24 mouse cellular contexts compared by ENCODE assay signal in genomic region chrX:160866576-160866975, GRCm38 (mm10). TPM values are rescaled to one million over a fixed set of nuclear protein-coding genes. Genes with fewer than 3 reads are reported as not detected.
DNase-seq lines count a peak whose midpoint lies in the region; ATAC-seq and TF ChIP-seq lines count a peak whose summit lies in the region.
"Had no signal": no experiment of that assay in that cellular context is flagged by ENCODE, and none has a peak within 500 bp of the region (broad histone marks: within the 10 kb centered on the region; RNA-seq: fewer than 3 reads in every experiment).

No protein-coding gene starts in this region.

- no peaks in the 10 kb centered on the region for H3K36me3 ChIP-seq in hindbrain, postnatal 0 days (ENCODE audit: insufficient read depth, low read length)
- no peaks in the 10 kb centered on the region for H3K36me3 ChIP-seq in hindbrain, embryonic 16.5 days (ENCODE audit: control insufficient read depth, insufficient read depth, low read length)
- no peaks in the 10 kb centered on the region for H3K36me3 ChIP-seq in kidney, adult 2 months (ENCODE audit: control insufficient read depth, insufficient read depth, low read length)
- H3K36me3 ChIP-seq: heart, embryonic 12.5 days; hindbrain, embryonic 10.5 days; midbrain, embryonic 10.5 days; neural tube, embryonic 15.5 days had no signal

- no peak overlapping the region for H3K9ac ChIP-seq in hindbrain, postnatal 0 days (replicated peaks; ENCODE audit: low read length)
- H3K9ac ChIP-seq in hindbrain, embryonic 16.5 days (ENCODE audit: low read depth, low read length), result no peak overlapping the region
- H3K9ac ChIP-seq: heart, embryonic 12.5 days; liver, postnatal 0 days; neural tube, embryonic 15.5 days had no signal

- H3K9me3 ChIP-seq in hindbrain, postnatal 0 days (ENCODE audit: low read length), result no peaks in the 10 kb centered on the region
- H3K9me3 ChIP-seq in hindbrain, embryonic 16.5 days (ENCODE audit: control insufficient read depth, low read length), result no peaks in the 10 kb centered on the region
- H3K9me3 ChIP-seq: heart, embryonic 12.5 days; hindbrain, embryonic 10.5 days; midbrain, embryonic 10.5 days; neural tube, embryonic 15.5 days had no signal

- H3K27ac ChIP-seq in hindbrain, postnatal 0 days, result no peak overlapping the region
- H3K27ac ChIP-seq in hindbrain, embryonic 16.5 days (ENCODE audit: low read depth, low read length), result no peak overlapping the region
- no peak overlapping the region for H3K27ac ChIP-seq in kidney, adult 2 months (ENCODE audit: insufficient read depth, low read depth, low read length)
- H3K27ac ChIP-seq: hindbrain, embryonic 10.5 days; midbrain, embryonic 10.5 days; neural tube, embryonic 15.5 days had no signal

- H3K4me3 ChIP-seq in hindbrain, postnatal 0 days (ENCODE audit: low read length), result no peak overlapping the region
- no peak overlapping the region for H3K4me3 ChIP-seq in hindbrain, embryonic 16.5 days (ENCODE audit: low read length)
- no peak overlapping the region for H3K4me3 ChIP-seq in kidney, adult 2 months (ENCODE audit: insufficient read depth, low read depth, low read length)
- H3K4me3 ChIP-seq: heart, embryonic 12.5 days; hindbrain, embryonic 10.5 days; midbrain, embryonic 10.5 days; neural tube, embryonic 15.5 days had no signal

- no peak for TF ChIP-seq POLR2A in kidney, adult 2 months (IDR thresholded peaks at IDR 0.05; ENCODE audit: low read depth, low read length)

- no peak overlapping the region for H3K4me2 ChIP-seq in hindbrain, postnatal 0 days (ENCODE audit: low read depth, low read length)
- no peak overlapping the region for H3K4me2 ChIP-seq in hindbrain, embryonic 16.5 days (ENCODE audit: low read length)
- H3K4me2 ChIP-seq: heart, embryonic 12.5 days; liver, embryonic 11.5 days; neural tube, embryonic 15.5 days had no signal

- no peak for TF ChIP-seq CTCF in hindbrain, postnatal 0 days (IDR thresholded peaks at IDR 0.05; ENCODE audit: low read depth)
- no peak for TF ChIP-seq CTCF in kidney, adult 2 months (conservative IDR thresholded peaks at IDR 0.05; ENCODE audit: insufficient read depth, insufficient read length, low read depth, low read length)

- no peaks in the 10 kb centered on the region for H3K4me1 ChIP-seq in hindbrain, postnatal 0 days (ENCODE audit: insufficient read depth, low read length)
- H3K4me1 ChIP-seq in hindbrain, embryonic 16.5 days (ENCODE audit: control insufficient read depth, insufficient read depth, low read depth, low read length), result no peaks in the 10 kb centered on the region
- H3K4me1 ChIP-seq in kidney, adult 2 months (ENCODE audit: control insufficient read depth, insufficient read depth, low read length), result no peaks in the 10 kb centered on the region
- H3K4me1 ChIP-seq: heart, embryonic 12.5 days; hindbrain, embryonic 10.5 days; neural tube, embryonic 15.5 days had no signal

- ATAC-seq in cerebellum, adult (ENCODE audit: insufficient number of reproducible peaks, low FRiP score, low TSS enrichment), result peak; percentile 83
- ATAC-seq in hindbrain, postnatal 0 days, result 0 out of 2 replicates have a peak, but pooled peaks have one; percentile 7
- no peak; the same call in 1 of the 2 replicates for ATAC-seq in hindbrain, embryonic 16.5 days
- ATAC-seq: activated CD4-positive, CD25-positive, alpha-beta regulatory T cell, adult 4 months; liver, postnatal 0 days; lung, postnatal 0 days had no signal

- WGBS in hindbrain, postnatal 0 days, result 74% methylated on average over 4 of the region's 4 CpGs
- WGBS in hindbrain, embryonic 16.5 days, result 80% methylated on average over 4 of the region's 4 CpGs
- 94% methylated on average over 4 of the region's 4 CpGs for WGBS in kidney, adult 2 months

- no peak for DNase-seq in cerebellum, postnatal 4 days (ENCODE audit: low spot score in 2 of 2)
- peak; percentile 30 for DNase-seq in hindbrain, postnatal 0 days (ENCODE audit: low spot score)
- DNase-seq in cerebellum, adult 11 months, result peak; percentile 38
- DNase-seq in cerebellum, adult 9-11 months, result peak; percentile 75
- DNase-seq in kidney, adult 2 months, result no peak
- DNase-seq in urinary bladder, adult 18-20 months (ENCODE audit: low spot score in 2 of 2), result no peak
- DNase-seq: adrenal gland, postnatal 10 days; gastrocnemius, postnatal 14 days; heart, adult 18-20 months; heart, postnatal 10 days; kidney, adult 11 months; kidney, postnatal 4 days; layer of hippocampus, adult 9-11 months; liver, postnatal 0 days; thymus, postnatal 14 days had no signal

- H3K27me3 ChIP-seq in hindbrain, postnatal 0 days (ENCODE audit: insufficient read depth, low read length), result peaks cover 4% of the 10 kb centered on the region; the same call in 1 of the 2 replicates
- H3K27me3 ChIP-seq in hindbrain, embryonic 16.5 days (replicated peaks; ENCODE audit: control insufficient read depth, insufficient read depth, low read length), result peaks cover 5% of the 10 kb centered on the region; the same call in 1 of the 2 replicates
- no peaks in the 10 kb centered on the region for H3K27me3 ChIP-seq in kidney, adult 2 months (replicated peaks; ENCODE audit: control insufficient read depth, insufficient read depth, low read length)
- H3K27me3 ChIP-seq: heart, embryonic 12.5 days had no signal

RNA-seq across cellular contexts. Expression of gene Gja6, which starts 40.3 kb away (rescaled TPM):
- total RNA-seq in hindbrain, postnatal 0 days (2014; rRNA removed), result 0.22 and 1.6 TPM in 2 replicates
- polyA plus RNA-seq in hindbrain, postnatal 0 days (2015; fragmentation: Nextera tagmentation; extraction: Ambion mirVana), result 0.11 and 0.25 TPM in 2 replicates
- polyA plus RNA-seq in hindbrain, embryonic 16.5 days (2015; fragmentation: Nextera tagmentation; extraction: Ambion mirVana), result 0.13 TPM in 1 of 2 replicates, not detected in the other
- polyA plus RNA-seq in kidney, adult 2 months (2012; rRNA removed), result 0.03 and 0.04 TPM in 2 replicates
- polyA plus RNA-seq: activated CD4-positive, CD25-positive, alpha-beta regulatory T cell, adult 4 months had no signal

Comparison
In these comparisons a context has a peak if more than half of its experiments do, and no peak if none do; other contexts are left out.
1. DNase-seq: peak in hindbrain, postnatal 0 days (single experiment), cerebellum, adult 11 months (single experiment) and cerebellum, adult 9-11 months (single experiment); none in cerebellum, postnatal 4 days (0 of 2), kidney, adult 2 months (single experiment) and urinary bladder, adult 18-20 months (0 of 2).